Mouse (Mus musculus) cortical plate, adult 2 months (tissue): ENCODE results near the gene Parg. TPM values are rescaled to one million over a fixed set of nuclear protein-coding genes. Genes with fewer than 3 reads are reported as not detected.

Experiments
- H3K27ac ChIP-seq: fragments of 200-500 bp; 2 replicates; pipeline ENCODE4 v1.5.1; 2012; ENCODE audit warnings: low read length, control low read depth, inconsistent platforms; ENCODE audit not compliant: insufficient read depth
- H3K4me1 ChIP-seq: fragments of 200-500 bp; 2 replicates; pipeline ENCODE4 v1.6.1; 2011; ENCODE audit warnings: low read length; ENCODE audit not compliant: control insufficient read depth, insufficient read depth
- H3K4me3 ChIP-seq: fragments of 200-500 bp; 2 replicates; pipeline ENCODE4 v1.5.1; 2011; ENCODE audit warnings: mild to moderate bottlenecking, low read length, control low read depth; ENCODE audit not compliant: insufficient read depth
- CTCF ChIP-seq: fragments of 200-500 bp; IDR thresholded peaks from 2 replicates; pipeline ENCODE4 v1.5.1; 2011; ENCODE audit warnings: mild to moderate bottlenecking, control low read depth, low read length; ENCODE audit not compliant: insufficient read depth; ENCODE audit errors: extremely low read depth
- POLR2A ChIP-seq: fragments of 200-500 bp; IDR thresholded peaks from 2 replicates; pipeline ENCODE4 v1.6.1; 2011; ENCODE audit warnings: mild to moderate bottlenecking, low read length, control low read depth; ENCODE audit not compliant: insufficient read depth; ENCODE audit errors: extremely low read depth
- polyA plus RNA-seq: library from polyadenylated mRNA; depleted of rRNA; stranded (reverse); fragments of >200 nt; gene quantifications from 2 replicates; pipeline ENCODE4 v1.2.3, GENCODE M21; 2012; rRNA removed

Gene Parg
- polyA plus RNA-seq, 1 experiment = 16.7 TPM

GRCm38 (mm10) chr14:32336547-32336946, 134.8 kb downstream of the Parg start:
- TF ChIP-seq POLR2A (no peak), CTCF (no peak)
- H3K4me3 ChIP-seq = no peak overlapping the region

GRCm38 (mm10) chr14:32341823-32342222, 140.1 kb downstream of the Parg start:
- no peak for TF ChIP-seq POLR2A
- TF ChIP-seq CTCF = no peak

More at GRCm38 (mm10) chr14:32336547-32336946, 134.8 kb downstream of the Parg start:
- H3K27ac ChIP-seq = no peak overlapping the region
- 0 out of 2 replicates have a peak, but pooled peaks cover 1% of the 10 kb centered on the region for H3K4me1 ChIP-seq

GRCm38 (mm10) chr14:32344176-32344575, 142.4 kb downstream of the Parg start:
- no peak for TF ChIP-seq POLR2A
- Histone ChIP-seq H3K4me3 (no peak overlapping the region), H3K27ac (no peak overlapping the region), H3K4me1 (no peaks in the 10 kb centered on the region)

More at GRCm38 (mm10) chr14:32341823-32342222, 140.1 kb downstream of the Parg start:
- Histone ChIP-seq H3K27ac (no peak overlapping the region), H3K4me1 (no peaks in the 10 kb centered on the region), H3K4me3 (no peak overlapping the region)

DNA sequence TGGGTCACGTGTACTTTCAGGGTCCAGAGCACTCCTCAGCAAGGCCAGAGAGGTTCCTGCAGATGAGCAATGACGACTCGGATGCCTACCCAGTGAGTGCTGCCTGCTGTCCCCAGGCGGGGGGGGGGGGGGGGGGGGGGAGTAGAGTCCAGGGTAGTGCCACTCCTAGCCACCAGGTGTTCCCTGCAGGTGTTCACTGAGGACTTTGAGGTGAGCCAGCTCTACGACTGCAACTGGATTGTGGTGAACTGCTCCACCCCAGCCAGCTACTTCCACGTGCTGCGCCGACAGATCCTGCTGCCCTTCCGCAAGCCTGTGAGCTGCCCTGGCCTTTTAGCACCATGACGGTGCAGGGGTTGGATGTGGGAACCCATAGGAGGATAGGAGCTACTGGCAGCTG, 142.9 kb downstream of the Parg start:
- no peak for TF ChIP-seq POLR2A
- no peak for TF ChIP-seq CTCF
- Histone ChIP-seq H3K4me1 (no peaks in the 10 kb centered on the region), H3K27ac (no peak overlapping the region), H3K4me3 (no peak overlapping the region)

Other genes with a start within 250 kb of the Parg start
- gene Galnt15, start 173.0 kb upstream of the Parg start, polyA plus RNA-seq = 1.3 and 2.1 TPM in 2 replicates
- 20.5 and 21.1 TPM in 2 replicates for gene Oxnad1, start 116.6 kb upstream of the Parg start, polyA plus RNA-seq
- gene Dph3, start 116.2 kb upstream of the Parg start, polyA plus RNA-seq = 41.9 and 46.3 TPM in 2 replicates
- not detected in 2 replicates for gene Msmb, start 59.9 kb upstream of the Parg start, polyA plus RNA-seq
- 55.2 and 55.6 TPM in 2 replicates for gene Ncoa4, start 42.1 kb upstream of the Parg start, polyA plus RNA-seq
- gene Timm23, start 51 bp upstream of the Parg start, polyA plus RNA-seq = 121 and 128 TPM in 2 replicates
- 74.6 and 77.2 TPM in 2 replicates for gene Ogdhl, start 120.1 kb downstream of the Parg start, polyA plus RNA-seq
- gene 1700024G13Rik, start 186.4 kb downstream of the Parg start, polyA plus RNA-seq = 0.38 and 0.54 TPM in 2 replicates